Mouse (Mus musculus) kidney, postnatal 0 days (tissue): ENCODE measurements around the gene Ephb1. TPM values are rescaled to one million over a fixed set of nuclear protein-coding genes. Genes with fewer than 3 reads are reported as not detected.

Experiments used
- ATAC-seq: fragments of 200-750 bp; cut with Nextera tagmentation; replicated peaks from 2 replicates; pipeline ENCODE4 v1.8.0; 2017; ENCODE audit warnings: low read depth, moderate number of reproducible peaks, moderate TSS enrichment, moderate library complexity; ENCODE audit not compliant: low FRiP score
- DNase-seq: peaks from one replicate; pipeline ENCODE4 v3.0.0-alpha.2; 2016; ENCODE audit warnings: low spot score
- H3K27ac ChIP-seq: fragments of 300-500 bp; sonication (generic); 2 replicates; pipeline ENCODE4 v1.5.1; 2014; ENCODE audit warnings: mild to moderate bottlenecking
- H3K27me3 ChIP-seq: fragments of 300-500 bp; sonication (generic); 2 replicates; pipeline ENCODE4 v1.6.1; 2014; ENCODE audit warnings: low read length, mixed read lengths; ENCODE audit not compliant: insufficient read depth
- H3K36me3 ChIP-seq: fragments of 300-500 bp; sonication (generic); 2 replicates; pipeline ENCODE4 v1.6.1; 2014; ENCODE audit warnings: low read length, mixed read lengths; ENCODE audit not compliant: insufficient read depth
- H3K4me1 ChIP-seq: fragments of 300-500 bp; sonication (generic); replicated peaks from 2 replicates; pipeline ENCODE4 v1.6.1; 2014; ENCODE audit warnings: antibody characterized with exemption, low read length, mixed read lengths; ENCODE audit not compliant: insufficient read depth
- H3K4me2 ChIP-seq: fragments of 300-500 bp; sonication (generic); 2 replicates; pipeline ENCODE4 v1.6.1; 2014; ENCODE audit warnings: mild to moderate bottlenecking, low read length, moderate library complexity, mixed read lengths
- H3K4me3 ChIP-seq: fragments of 300-500 bp; sonication (generic); replicated peaks from 2 replicates; pipeline ENCODE4 v1.5.1; 2014; ENCODE audit warnings: low read depth, low read length
- H3K9ac ChIP-seq: fragments of 300-500 bp; sonication (generic); 2 replicates; pipeline ENCODE4 v1.6.1; 2014; ENCODE audit warnings: low read depth, low read length
- H3K9me3 ChIP-seq: fragments of 300-500 bp; sonication (generic); replicated peaks from 2 replicates; pipeline ENCODE4 v1.6.1; 2016; ENCODE audit warnings: low read length, inconsistent platforms, mixed read lengths
- CTCF ChIP-seq: IDR thresholded peaks from 2 replicates; pipeline ENCODE4 v1.5.1; 2016; ENCODE audit warnings: antibody characterized with exemption, low read depth, mild to moderate bottlenecking, moderate library complexity
- WGBS: fragments of 180-500 bp; shearing (Covaris S2); extraction: QIAGEN DNeasy Blood & Tissue Kit; methylation state at CpG from one replicate; pipeline ENCODE4 v1.1.7; 2014; 5-methylcytosine and 5-hydroxymethylcytosine counted together
- polyA plus RNA-seq: library from polyadenylated mRNA; unstranded; fragments of >200 nt; fragmentation: Nextera tagmentation; extraction: Ambion mirVana; gene quantifications from 2 replicates; pipeline ENCODE4 v1.2.1, GENCODE M21; 2015

Ephb1 gene
- polyA plus RNA-seq, 1 experiment from 2014 or later: 4.2 TPM

DNA sequence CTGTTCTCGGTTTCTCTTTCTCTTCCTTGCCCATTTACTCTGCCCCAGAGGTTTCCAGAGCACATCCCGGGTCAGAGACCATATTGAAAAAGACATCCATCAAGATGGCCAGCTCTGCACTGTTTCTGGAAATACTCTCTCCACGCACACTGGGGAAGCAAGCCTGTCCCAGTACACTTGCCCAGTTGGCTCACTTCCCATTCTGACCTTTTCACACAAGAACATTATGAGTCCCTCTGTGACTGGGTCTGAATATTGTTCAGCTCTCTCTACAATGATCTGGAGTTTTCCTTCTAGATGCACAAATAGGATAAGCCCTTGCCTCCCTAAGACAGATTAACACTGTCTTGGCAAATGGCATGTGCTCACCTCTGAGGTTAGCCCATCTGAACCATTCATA, 243.0 kb downstream of the Ephb1 start:
- no peak overlapping the region for H3K27ac ChIP-seq
- no peak for TF ChIP-seq CTCF
- H3K9me3 ChIP-seq: no peaks in the 10 kb centered on the region
- WGBS: 49% methylated on average over 3 of the region's 3 CpGs
- H3K9ac ChIP-seq: no peak overlapping the region
- ATAC-seq: no peak
- DNase-seq: no peak
- H3K4me1 ChIP-seq: no peaks in the 10 kb centered on the region
- no peaks in the 10 kb centered on the region for H3K36me3 ChIP-seq
- no peaks in the 10 kb centered on the region for H3K27me3 ChIP-seq
- no peak overlapping the region for H3K4me3 ChIP-seq
- H3K4me2 ChIP-seq: no peak overlapping the region

DNA sequence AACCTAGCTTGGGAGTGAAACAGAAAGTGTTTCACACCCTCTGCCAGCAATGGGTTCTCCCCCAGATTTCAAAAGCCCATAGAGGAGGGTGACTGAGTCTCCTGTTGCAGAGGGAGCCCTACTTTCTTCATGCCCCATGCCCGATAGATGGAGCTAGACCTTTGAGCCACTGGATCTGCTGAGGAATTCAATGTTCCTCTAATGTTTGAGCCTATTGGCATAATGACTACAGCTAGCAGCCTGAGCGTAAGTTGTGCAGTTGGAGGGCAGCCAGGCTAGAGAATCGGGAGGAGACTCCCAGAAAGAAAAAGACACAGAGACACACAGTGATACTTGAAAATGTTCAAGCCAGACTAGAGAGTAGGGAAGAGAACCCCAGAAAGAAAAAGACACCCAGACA, 246.5 kb downstream of the Ephb1 start:
- DNase-seq: no peak
- Histone ChIP-seq H3K27ac (no peak overlapping the region), H3K27me3 (no peaks in the 10 kb centered on the region), H3K4me1 (no peaks in the 10 kb centered on the region), H3K36me3 (no peaks in the 10 kb centered on the region), H3K4me3 (no peak overlapping the region), H3K9ac (no peak overlapping the region), H3K4me2 (no peak overlapping the region), H3K9me3 (no peaks in the 10 kb centered on the region)
- ATAC-seq: no peak
- no peak for TF ChIP-seq CTCF
- 61% methylated on average over 3 of the region's 3 CpGs for WGBS

DNA sequence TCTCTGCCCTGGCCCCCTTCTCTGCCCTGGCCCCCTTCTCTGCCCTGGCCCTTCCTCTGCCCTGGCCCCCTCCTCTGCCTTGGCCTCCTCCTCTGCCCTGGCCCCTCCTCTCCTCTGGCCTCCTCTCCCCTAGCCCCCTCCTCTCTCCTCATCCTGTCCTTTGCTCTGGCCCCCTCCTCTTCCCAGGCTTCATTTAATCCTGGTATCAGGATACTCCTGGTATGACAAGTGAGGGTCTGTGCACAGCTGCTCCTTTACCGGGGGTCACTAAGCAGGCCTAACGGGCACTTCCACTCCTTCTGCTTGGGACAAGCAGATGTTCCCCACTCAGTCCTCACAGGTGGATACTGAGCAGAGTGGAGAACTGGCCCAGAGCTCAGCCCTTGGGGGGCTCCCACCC, 247.3 kb downstream of the Ephb1 start:
- H3K4me1 ChIP-seq: no peaks in the 10 kb centered on the region
- no peaks in the 10 kb centered on the region for H3K36me3 ChIP-seq
- H3K27me3 ChIP-seq: no peaks in the 10 kb centered on the region
- no peak for ATAC-seq
- WGBS: 56% methylated on average over 2 of the region's 2 CpGs
- H3K27ac ChIP-seq: no peak overlapping the region
- H3K4me2 ChIP-seq: no peak overlapping the region
- H3K9me3 ChIP-seq: no peaks in the 10 kb centered on the region
- DNase-seq: no peak
- no peak for TF ChIP-seq CTCF
- H3K9ac ChIP-seq: no peak overlapping the region
- no peak overlapping the region for H3K4me3 ChIP-seq

DNA sequence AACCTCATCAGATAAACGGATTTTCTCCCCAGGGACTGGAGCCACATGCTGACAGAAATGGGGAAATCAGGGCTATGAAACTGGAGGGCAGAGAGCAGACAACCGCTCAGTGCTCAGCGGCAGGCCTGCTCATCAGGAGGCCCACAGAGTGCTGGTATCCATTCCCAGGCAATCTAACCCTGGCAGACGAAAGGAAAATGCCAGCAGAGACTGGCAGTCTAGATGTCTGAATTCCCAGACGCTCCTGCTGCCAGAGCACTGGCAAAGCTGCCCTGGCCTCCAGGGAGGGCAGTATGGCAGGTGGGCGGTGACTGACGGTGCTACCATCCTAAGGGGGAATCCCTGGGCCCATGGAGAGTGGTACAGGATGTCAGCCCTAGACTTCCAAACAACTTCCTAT, 257.7 kb downstream of the Ephb1 start:
- no peak overlapping the region for H3K4me2 ChIP-seq
- 55% methylated on average over 7 of the region's 7 CpGs for WGBS
- H3K4me1 ChIP-seq: no peaks in the 10 kb centered on the region
- DNase-seq (no peak), ATAC-seq (no peak)
- no peak for TF ChIP-seq CTCF
- H3K27me3 ChIP-seq: no peaks in the 10 kb centered on the region
- H3K27ac ChIP-seq: no peak overlapping the region
- H3K4me3 ChIP-seq: no peak overlapping the region
- no peaks in the 10 kb centered on the region for H3K36me3 ChIP-seq
- H3K9ac ChIP-seq: no peak overlapping the region
- H3K9me3 ChIP-seq: no peaks in the 10 kb centered on the region

DNA sequence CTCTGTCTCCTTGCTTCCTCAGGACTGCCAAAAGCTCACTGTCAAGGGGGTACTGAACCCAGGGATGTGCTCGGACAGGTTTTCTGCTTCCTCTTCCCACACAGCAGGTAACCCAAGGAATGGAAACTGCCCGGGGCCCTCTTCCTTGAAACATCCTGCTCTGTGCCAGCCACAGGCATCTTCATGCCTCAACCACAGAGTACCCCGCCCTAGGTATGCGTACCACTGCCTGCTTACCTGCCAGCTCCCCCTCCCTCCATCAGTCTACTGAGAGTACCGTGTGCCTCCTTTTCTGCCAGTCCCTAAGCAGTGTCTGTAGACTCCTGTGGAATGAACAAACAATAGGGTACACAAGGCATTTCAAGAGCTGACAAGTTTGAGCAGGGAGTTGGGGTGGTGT, 265.9 kb downstream of the Ephb1 start:
- Histone ChIP-seq H3K36me3 (no peaks in the 10 kb centered on the region), H3K4me3 (no peak overlapping the region), H3K4me2 (no peak overlapping the region), H3K27me3 (no peaks in the 10 kb centered on the region), H3K9ac (no peak overlapping the region), H3K9me3 (no peaks in the 10 kb centered on the region), H3K27ac (no peak overlapping the region), H3K4me1 (no peaks in the 10 kb centered on the region)
- DNase-seq: no peak
- 87% methylated on average over 5 of the region's 5 CpGs for WGBS
- ATAC-seq: no peak
- TF ChIP-seq CTCF: no peak

DNA sequence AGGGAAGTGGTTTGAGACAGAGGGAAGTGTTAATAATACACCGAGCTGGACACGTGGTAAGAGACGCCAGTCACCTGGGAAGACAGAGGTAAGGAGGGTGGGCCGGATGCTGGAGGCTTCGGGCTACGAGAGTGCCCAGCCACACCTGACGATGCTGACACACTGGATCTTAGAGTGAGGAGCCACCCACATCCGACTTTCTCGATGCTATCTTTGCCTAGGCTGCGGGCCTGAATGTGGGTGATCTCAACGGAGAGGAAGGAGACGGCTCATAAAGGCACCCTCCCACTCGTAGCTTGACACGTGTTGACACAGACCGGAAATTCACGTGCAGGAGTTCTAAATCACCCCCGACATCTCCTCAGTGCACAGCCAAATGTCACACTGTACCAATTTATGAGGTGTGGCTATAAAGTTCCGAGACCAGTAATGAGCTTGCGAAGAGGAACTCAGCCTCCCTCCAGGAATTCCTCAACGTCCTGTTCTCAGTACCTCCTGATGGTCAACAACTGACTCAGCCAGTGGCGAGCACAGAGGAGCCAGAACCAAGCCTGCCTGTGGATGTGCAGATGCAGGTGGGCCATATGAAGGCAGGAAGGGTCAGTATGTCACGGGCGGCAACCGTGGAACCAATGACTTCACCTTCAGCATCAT, 268.3 kb downstream of the Ephb1 start:
- H3K27ac ChIP-seq: no peak overlapping the region
- H3K9ac ChIP-seq: no peak overlapping the region
- H3K9me3 ChIP-seq: no peaks in the 10 kb centered on the region
- no peak for TF ChIP-seq CTCF
- H3K4me2 ChIP-seq: peak overlapping the region; percentile 31
- WGBS: 14% methylated on average over 24 of the region's 24 CpGs
- H3K27me3 ChIP-seq: no peaks in the 10 kb centered on the region
- H3K4me1 ChIP-seq: no peaks in the 10 kb centered on the region
- H3K36me3 ChIP-seq: no peaks in the 10 kb centered on the region
- ATAC-seq: peak; percentile 68
- H3K4me3 ChIP-seq: no peak overlapping the region
- peak; percentile 71 for DNase-seq

DNA sequence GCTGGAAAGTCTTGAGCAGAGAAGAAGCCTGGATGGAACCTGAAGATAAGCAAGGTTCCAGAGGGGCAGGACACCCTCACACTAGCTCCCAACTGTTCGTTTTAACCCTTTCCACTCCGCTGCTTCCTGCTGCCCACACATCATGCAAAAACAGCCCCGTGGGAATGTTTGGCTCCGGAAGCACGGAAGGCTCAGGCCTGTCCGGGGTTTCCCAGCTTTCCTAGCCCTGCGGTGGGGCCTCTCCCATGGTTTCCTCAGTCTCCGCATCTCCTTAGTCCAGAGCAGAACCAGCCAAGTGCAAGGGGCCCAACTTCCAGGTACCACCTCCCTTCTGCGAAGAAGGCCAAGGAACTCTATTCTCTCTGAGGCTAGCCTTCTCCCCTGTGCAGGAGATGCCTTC, 269.0 kb downstream of the Ephb1 start:
- DNase-seq: no peak
- no peak overlapping the region for H3K4me2 ChIP-seq
- WGBS: 44% methylated on average over 9 of the region's 9 CpGs

More for the DNA sequence above, 269.0 kb downstream of the Ephb1 start:
- Histone ChIP-seq H3K4me3 (no peak overlapping the region), H3K36me3 (no peaks in the 10 kb centered on the region), H3K27ac (no peak overlapping the region), H3K9ac (no peak overlapping the region), H3K4me1 (no peaks in the 10 kb centered on the region), H3K27me3 (no peaks in the 10 kb centered on the region), H3K9me3 (no peaks in the 10 kb centered on the region)
- TF ChIP-seq CTCF: no peak
- no peak for ATAC-seq
